Mouse (Mus musculus) liver, postnatal 0 days (tissue): ENCODE results near the gene Kcnmb2.

Source experiments
- CTCF ChIP-seq: sonication (generic); IDR thresholded peaks from 2 replicates; pipeline ENCODE4 v1.5.1; 2016; ENCODE audit warnings: antibody characterized with exemption, low read depth
- EP300 ChIP-seq: IDR thresholded peaks from 2 replicates; pipeline ENCODE4 v1.6.1; 2016; ENCODE audit warnings: antibody characterized with exemption, low read depth, mild to moderate bottlenecking

DNA sequence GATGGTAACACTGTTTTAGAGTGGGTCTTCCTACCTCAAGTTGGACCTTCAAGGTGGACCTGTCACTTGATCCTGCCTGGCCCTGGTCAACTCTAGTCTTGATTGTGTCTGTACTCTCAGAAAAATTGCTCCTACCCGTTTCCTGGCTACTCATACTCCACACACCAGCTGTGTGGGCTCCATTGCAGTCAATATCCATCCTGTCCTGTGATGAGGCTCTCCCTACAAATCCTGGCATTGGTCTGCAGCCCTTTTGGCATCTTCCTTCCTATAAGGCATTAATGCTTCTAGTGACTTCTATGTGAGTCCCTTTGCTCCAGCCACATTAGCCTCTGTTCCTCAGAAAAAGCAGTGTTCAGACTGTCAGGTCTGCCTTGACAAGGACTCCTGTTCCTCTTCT is 228.4 kb downstream of the Kcnmb2 start:
- TF ChIP-seq CTCF (no peak), EP300 (no peak)
